Mouse (Mus musculus): ENCODE measurements around the gene Umad1.

- TF ChIP-seq ZNF384 (IDR thresholded peaks at IDR 0.05; ENCODE audit: low read depth, low read length) (no peak), HCFC1 (IDR thresholded peaks at IDR 0.05; ENCODE audit: borderline replicate concordance, insufficient read depth, low read length) (no peak), MAFK (IDR thresholded peaks at IDR 0.05; ENCODE audit: insufficient read depth, low read depth, low read length) (no peak), ZC3H11A (IDR thresholded peaks at IDR 0.05; ENCODE audit: borderline replicate concordance, low read depth, low read length) (no peak)
Measured at GRCm38 (mm10) chr6:8430610-8431234, 171.6 kb downstream of the Umad1 start.
